Mouse (Mus musculus): Measurements from ENCODE around the gene Tmem9. TPM values are rescaled to one million over a fixed set of nuclear protein-coding genes. Genes with fewer than 3 reads are reported as not detected.

Gene Tmem9
- polyA plus RNA-seq, 1 experiment, result 113 TPM

DNA sequence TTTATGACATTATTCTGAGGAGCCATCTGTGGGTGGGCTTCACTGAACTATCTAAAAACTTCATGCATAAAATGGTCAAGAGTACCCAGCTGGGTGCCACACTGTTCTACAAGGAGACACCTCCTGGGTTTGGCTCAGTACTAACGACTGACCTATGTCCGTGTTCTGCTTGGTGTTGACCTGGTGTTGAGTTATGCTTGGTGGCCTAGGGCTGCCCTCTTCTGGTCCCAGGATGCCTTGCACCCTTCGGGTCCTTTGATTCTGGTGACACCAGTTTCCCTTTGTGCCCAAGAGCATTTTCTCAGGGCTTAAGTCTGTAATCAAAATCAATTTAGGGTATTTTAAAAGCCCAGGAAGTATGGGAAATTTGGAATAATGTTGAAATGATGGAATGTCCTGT lies 68.1 kb downstream of the Tmem9 start:
- DNase-seq (ENCODE audit: extremely low spot score in 1 of 2, low spot score in 1 of 2), result peak in 1 of 2 experiments; percentile 64

DNA sequence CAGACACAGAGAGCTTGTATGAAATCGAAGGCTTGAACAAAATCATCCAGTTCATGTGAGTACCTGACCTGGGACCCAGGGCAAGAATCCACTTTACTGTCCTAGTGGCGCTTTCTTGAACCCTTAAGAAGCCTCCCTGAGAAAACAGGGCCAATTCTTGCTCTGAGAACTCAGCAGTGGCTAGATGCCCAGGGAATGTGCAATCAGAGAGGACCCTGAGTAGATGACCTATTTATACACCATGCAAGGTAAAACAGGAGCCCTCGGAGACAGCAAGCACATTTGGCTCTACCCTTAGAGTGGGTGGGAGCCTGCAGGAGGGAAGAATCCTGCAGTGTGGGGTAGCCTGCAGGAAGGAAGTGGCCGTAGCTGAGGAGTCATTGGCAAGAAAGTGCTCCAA lies 69.7 kb downstream of the Tmem9 start:
- no peak for DNase-seq (ENCODE audit: extremely low spot score in 1 of 2, low spot score in 1 of 2)

DNA sequence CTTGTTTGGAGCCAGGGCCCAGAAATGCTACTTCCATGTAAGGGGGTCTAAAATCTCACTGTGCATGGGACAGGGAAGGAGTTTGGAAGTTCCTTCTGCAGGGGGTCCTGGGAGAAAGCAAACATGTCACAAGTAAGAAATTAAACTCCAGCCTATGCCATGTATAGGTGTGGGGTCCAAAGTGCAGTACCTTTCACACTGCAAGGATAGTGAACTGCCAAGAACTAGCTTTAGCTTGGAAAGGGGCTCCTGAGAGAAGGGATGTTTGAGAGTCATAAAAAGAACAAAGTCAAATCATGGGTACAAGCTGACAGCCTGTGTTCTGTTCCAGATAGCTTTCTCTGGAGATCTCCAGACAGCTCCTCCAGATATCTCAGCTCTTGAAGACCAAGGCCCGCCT lies 73.2 kb downstream of the Tmem9 start:
- DNase-seq (ENCODE audit: extremely low spot score in 1 of 2, low spot score in 1 of 2), result no peak

Other genes starting within 250 kb of the Tmem9 start
- gene Phlda3, start 242.0 kb upstream of the Tmem9 start, polyA plus RNA-seq (2012; rRNA removed), result 33.6 and 41.1 TPM in 2 replicates
- 10.5 and 11.3 TPM in 2 replicates for gene Tnni1, start 228.7 kb upstream of the Tmem9 start, polyA plus RNA-seq (2012; rRNA removed)
- 1.6 and 1.8 TPM in 2 replicates for gene Lad1, start 189.6 kb upstream of the Tmem9 start, polyA plus RNA-seq (2012; rRNA removed)
- 11.6 and 13.8 TPM in 2 replicates for gene Tnnt2, start 171.8 kb upstream of the Tmem9 start, polyA plus RNA-seq (2012; rRNA removed)
- gene Pkp1, start 88.9 kb upstream of the Tmem9 start, polyA plus RNA-seq (2012; rRNA removed), result 0.24 and 0.40 TPM in 2 replicates
- gene Igfn1, start 1.8 kb upstream of the Tmem9 start, polyA plus RNA-seq (2012; rRNA removed), result 12.1 and 17.9 TPM in 2 replicates
- gene Ascl5, start 42.7 kb downstream of the Tmem9 start, polyA plus RNA-seq (2012; rRNA removed), result 1.0 and 1.2 TPM in 2 replicates
- gene Cacna1s, start 44.6 kb downstream of the Tmem9 start, polyA plus RNA-seq (2012; rRNA removed), result 4.5 and 5.6 TPM in 2 replicates
- gene Kif21b, start 123.2 kb downstream of the Tmem9 start, polyA plus RNA-seq (2012; rRNA removed), result 42.1 and 45.8 TPM in 2 replicates
- gene Mroh3, start 204.7 kb downstream of the Tmem9 start, polyA plus RNA-seq (2012; rRNA removed), result 0.63 and 0.88 TPM in 2 replicates
- gene Inava, start 226.1 kb downstream of the Tmem9 start, polyA plus RNA-seq (2012; rRNA removed), result 2.8 and 3.3 TPM in 2 replicates

Data from frontal cortex, adult 2 months (tissue).